Mouse (Mus musculus) cerebellum, adult 11 months (tissue): Measurements from ENCODE around the gene Prkg1.
A peak's percentile ranks its signal among the peaks of the same experiment; 100 is the strongest.

Experiments
- DNase-seq: peaks from one replicate; pipeline ENCODE4 v3.0.0; 2022

Prkg1 gene

DNA sequence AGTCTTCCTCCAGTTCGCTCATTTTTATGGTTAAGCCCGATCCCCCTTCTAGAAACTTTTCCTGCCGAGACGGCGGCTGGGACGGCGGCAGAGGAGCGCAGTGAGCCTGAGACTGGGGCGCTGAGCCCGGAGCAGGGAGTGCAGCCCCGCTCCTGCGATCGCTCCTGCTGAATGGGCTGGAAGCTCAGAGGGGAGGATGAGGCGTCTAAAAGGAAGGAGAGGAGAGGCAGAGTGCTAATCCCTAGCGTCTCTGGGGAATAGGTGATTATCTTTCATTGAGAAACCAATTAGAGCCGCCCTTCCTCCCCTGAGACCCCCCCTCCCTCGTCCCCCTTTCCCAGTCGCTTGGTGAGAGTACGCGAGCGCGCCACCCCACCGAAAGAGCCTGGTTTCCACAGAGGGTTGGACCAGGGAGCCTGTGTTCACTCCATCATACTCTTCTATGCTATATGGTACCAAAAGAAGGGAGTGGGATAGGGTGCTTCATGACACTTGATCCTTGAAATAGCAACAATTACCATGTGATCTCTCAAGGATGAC, at the start of gene Prkg1:
Prkg1 (minus strand) TSS at position 233 of the 540 bp plus-strand sequence.
- DNase-seq = no peak

DNA sequence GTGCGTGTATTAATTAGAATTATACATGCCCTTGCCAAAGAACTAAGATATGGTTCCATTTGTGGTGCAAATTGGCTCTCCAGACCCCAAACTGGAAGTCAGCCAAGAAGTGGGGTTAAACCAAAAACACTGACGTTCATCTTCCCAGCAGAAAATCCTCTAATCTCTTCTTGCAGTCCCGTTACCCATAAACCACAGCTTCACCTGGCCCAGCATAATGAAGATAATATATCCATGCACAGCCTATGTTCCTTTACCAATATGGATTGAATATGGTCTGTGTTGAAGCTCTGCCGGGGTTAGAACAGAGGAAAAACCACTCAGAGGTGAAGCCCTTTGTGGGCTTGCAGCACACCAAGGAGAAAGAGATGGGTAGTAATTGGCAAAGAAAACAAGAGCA, 48.3 kb upstream of the Prkg1 start:
- DNase-seq = no peak

GRCm38 (mm10) chr19:31811371-31811770, 46.5 kb upstream of the Prkg1 start:
- no peak for DNase-seq

DNA sequence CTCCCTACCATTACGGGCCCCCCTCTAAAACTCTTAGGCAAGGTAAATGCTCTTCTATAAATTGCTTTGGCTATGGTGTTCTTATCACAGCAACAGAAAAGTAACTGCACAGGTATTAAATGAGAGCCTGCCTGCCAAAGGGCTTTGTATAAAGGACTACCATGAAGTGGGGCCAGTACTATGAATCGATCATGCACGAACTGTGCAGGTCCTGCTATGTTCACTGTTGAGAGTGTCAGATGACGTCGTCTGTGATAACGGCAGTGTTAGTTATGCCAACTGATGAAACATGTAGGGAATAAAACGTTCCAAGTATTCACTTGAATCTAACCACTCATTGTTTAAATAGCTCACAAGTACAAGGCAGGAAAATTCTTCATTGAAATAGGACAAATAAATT, 40.6 kb upstream of the Prkg1 start:
- no peak for DNase-seq

GRCm38 (mm10) chr19:31795485-31796046, 30.7 kb upstream of the Prkg1 start:
- DNase-seq = no peak

DNA sequence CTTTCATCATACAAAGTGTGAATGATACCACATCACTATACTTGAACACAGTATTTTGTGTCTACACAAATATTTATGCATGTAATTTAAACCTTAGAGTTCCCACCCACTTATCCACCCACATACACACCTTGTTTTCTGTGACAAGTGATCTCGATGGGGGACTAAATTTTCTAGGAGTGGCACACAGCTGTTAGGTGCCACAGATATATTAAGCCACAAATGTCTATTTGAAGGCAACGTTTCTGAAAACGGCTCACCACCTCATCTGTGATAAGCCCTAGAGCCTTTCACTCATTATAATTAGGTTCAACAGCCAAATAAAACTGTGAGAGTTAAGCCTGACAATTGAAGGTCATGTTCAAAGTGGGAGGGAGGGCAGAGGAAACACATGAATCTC, 26.9 kb upstream of the Prkg1 start:
- no peak for DNase-seq

DNA sequence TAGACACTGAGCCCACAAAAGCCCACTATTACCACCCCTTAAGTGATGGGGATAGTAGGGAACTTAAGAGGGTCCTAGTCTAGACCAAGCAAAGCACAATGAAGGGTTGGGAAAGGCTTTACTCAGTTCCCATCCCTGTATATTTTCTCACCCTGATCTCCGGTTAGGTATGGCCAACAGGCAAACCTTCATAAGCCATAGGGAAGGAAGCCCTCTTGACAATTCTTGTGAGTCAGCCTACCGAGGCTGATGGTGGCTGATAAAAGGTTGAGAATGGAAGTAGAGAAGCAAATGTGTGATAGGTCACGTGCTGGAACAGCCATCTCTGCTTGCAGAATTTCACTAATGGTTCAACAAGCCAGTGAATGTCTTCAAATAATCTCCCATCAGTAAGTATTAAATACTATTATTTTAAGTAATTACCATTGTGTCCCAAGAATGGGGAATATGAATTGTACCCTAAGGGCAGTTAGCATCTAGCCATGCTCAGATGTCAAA, 16.7 kb upstream of the Prkg1 start:
- no peak for DNase-seq

GRCm38 (mm10) chr19:31781077-31781476, 16.2 kb upstream of the Prkg1 start:
- no peak for DNase-seq

DNA sequence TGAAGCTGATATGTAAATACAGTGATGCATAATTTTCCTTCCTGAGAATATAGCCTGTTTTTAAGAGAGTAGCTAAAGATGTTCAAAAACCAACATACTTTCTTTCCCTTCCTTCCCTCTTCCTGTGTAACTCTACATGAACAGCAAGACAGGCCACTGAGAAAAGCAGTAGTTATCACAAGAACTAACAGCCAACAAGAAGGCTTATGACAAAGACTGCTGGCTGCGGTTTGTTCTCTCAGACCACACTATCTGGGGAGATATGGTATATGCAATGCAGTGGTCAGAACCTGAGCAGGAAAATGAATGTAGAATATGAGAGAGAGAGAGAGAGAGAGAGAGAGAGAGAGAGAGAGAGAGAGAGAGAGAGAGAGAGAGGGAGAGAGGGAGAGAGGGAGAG, 15.4 kb upstream of the Prkg1 start:
- DNase-seq = no peak

DNA sequence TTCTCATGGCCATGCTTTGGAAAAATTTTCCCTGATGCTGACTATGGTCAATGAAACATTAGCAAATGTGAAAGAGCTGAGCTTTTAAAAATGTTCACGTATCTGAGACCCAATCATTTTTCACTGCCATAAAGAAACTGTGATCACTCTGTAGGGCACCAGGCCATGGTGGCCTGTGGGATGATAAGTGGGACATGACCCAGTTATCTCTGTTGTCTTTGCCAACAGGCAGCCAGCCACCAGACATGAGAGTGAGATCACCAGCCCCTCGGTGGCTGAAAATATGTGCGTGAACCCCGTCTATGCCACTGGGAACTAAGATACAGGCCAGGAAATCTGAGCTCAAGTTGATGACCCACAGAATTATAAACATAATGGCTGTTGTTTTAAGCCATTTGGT, 14.2 kb upstream of the Prkg1 start:
- DNase-seq = no peak

- no peak for DNase-seq
Measured at GRCm38 (mm10) chr19:31767004-31767403, 2.2 kb upstream of the Prkg1 start.

- DNase-seq = no peak
Measured at GRCm38 (mm10) chr19:31765451-31765850, 618 bp upstream of the Prkg1 start.

GRCm38 (mm10) chr19:31763951-31764800, 657 bp downstream of the Prkg1 start:
- no peak for DNase-seq

- DNase-seq = no peak
Measured at GRCm38 (mm10) chr19:31763246-31763821, 1.5 kb downstream of the Prkg1 start.

- DNase-seq = no peak
Measured at GRCm38 (mm10) chr19:31762411-31763245, 2.2 kb downstream of the Prkg1 start.

DNA sequence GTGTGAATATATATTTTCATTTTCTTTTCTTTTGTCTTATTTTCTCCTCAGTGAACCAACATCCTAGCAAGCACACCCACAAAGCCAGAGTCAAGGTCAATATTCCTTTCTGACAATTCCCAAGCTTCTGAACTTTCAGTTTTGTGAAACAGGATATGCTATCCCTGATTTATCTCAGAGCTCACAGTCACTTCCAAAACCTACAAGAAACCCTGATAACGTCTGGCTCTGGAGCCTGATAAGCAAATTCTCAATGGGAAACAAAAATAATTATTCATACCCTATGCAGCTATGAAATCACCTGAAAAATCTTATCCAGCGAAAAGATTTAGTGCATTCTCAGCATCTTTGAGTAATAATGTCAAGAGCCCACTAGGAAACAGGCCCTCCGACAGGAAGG, 5.0 kb downstream of the Prkg1 start:
- DNase-seq = no peak

GRCm38 (mm10) chr19:31755929-31756792, 8.7 kb downstream of the Prkg1 start:
- peak; percentile 14 for DNase-seq

DNA sequence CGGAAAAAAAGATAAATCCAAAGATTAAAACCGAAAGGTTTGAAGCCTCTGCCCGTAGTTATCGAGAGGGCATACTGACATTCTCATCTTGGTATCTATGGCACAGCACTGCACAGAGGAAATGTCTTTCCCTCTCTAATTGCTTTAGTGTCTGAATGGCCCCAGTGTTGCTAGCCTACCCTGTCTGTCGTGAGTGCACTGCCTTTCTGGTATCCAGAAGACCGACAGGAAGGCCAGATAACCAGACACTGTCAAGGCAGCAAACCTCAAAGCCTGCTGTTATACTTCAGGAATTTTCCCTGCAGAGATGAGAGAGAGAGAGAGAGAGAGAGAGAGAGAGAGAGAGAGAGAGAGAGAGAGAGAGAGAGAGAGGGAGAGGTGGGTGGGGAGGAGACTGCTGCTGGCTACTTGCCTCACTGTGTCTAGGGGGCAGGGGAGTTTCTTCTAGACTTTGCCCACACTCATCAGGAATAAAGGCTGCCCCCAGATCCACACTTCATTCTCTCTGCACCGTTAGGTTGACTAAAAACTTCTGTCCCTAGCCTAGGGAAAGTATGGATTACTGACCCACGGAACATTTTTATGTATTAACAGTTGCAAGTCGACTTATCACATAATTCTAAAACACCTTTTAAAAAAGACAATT, 10.1 kb downstream of the Prkg1 start:
- DNase-seq = no peak

DNA sequence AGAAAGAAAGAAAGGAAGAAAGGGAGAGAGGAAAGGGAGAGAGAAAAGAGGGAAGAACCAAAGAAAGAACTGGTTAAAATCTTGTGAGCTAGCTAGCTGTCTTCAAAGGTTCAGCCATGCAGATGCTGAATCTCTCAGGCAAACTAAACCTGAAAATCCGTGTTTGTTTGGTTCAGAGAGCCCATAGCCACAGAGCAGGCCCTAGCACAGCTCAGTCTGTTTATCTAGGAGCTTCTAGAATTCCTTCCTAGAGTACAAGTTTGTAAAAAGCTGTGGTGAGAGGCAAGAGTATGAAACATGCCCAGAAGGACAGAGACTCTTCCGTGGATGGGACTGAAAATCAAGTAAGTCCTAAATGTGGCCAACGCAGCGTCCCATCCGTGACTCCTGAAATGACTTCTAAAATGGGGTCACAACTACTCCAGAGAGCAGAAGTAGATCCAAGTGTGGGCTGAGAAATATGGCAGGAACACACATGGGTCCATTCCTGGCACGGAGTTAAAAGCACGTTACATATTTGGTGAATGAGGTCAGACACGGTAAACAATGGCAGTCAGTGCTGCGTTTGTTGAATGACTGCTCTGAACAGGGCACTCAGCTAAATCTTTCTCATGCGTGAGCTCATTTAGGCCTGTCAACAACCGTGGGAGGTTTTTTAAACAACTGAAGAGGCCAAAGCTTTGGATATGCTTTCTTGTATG, 13.7 kb downstream of the Prkg1 start:
- DNase-seq = no peak

- peak; percentile 9 for DNase-seq
Measured at GRCm38 (mm10) chr19:31746635-31747034, 18.2 kb downstream of the Prkg1 start.
